Mouse (Mus musculus): ENCODE data around the gene Dnmt3l.

GRCm38 (mm10) chr10:78067226-78067625 lies 25.5 kb downstream of the Dnmt3l start:
- no peak for TF ChIP-seq POLR2A (IDR thresholded peaks at IDR 0.05; ENCODE audit: borderline replicate concordance, low read depth, low read length)
- no peak for TF ChIP-seq CTCF (IDR thresholded peaks at IDR 0.05; ENCODE audit: low read depth, low read length)
